Mouse (Mus musculus): ENCODE measurements at regions not wholly inside any gene's neighbourhood (a gene's known extent, or its start where the extent isn't known, plus 50 kb on each side); places are given as distances from the start of the nearest gene placed in this dataset.

DNA sequence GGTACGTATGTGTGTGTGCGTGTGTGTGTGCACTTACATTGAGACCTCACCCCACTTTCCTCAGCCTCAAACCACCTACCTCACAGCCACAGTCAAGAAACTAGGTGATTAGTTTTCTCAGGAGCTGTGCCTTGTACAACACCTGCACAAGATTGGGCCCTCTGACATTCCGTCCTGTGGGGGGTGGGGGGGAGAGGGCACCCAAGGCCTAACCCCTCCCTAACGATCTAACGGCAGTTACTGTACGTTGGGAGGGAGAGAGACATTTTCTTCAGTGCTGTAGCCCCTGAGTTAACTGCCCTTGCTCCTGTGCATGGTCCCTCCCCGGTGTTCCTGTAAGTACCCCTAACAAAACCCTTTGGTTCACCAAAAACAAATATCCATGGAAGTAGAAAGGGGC is 250.0 kb downstream of the Gadd45g start:
- TF ChIP-seq CTCF (IDR thresholded peaks at IDR 0.05; ENCODE audit: control insufficient read depth, insufficient read depth, insufficient read length) = no peak
- TF ChIP-seq MAX (IDR thresholded peaks at IDR 0.05) = no peak
- TF ChIP-seq MYOD1 (IDR thresholded peaks at IDR 0.05; ENCODE audit: control insufficient read depth, insufficient read length, low read depth) = no peak
- TF ChIP-seq FOSL1 (IDR thresholded peaks at IDR 0.05; ENCODE audit: insufficient read depth, low read length, poor library complexity, severe bottlenecking) = no peak
- no peak for TF ChIP-seq USF1 (IDR thresholded peaks at IDR 0.05; ENCODE audit: low read depth)
- no peak for TF ChIP-seq MYOG (IDR thresholded peaks at IDR 0.05; ENCODE audit: control insufficient read depth, extremely low read depth, insufficient read length)
- no peak for TF ChIP-seq CEBPB (IDR thresholded peaks at IDR 0.05; ENCODE audit: low read depth)

Measured in C2C12 (cell line).